Mouse (Mus musculus) brain, embryonic 14.5 days (tissue): Measurements from ENCODE around the gene Sorcs3.

Experiments used
- CTCF ChIP-seq: fragments of 200-500 bp; IDR thresholded peaks from 2 replicates; pipeline ENCODE4 v1.5.1; 2012; ENCODE audit warnings: inconsistent platforms, mild to moderate bottlenecking, moderate library complexity, borderline replicate concordance; ENCODE audit not compliant: insufficient read depth, insufficient read length; ENCODE audit errors: extremely low read depth
- POLR2A ChIP-seq: fragments of 200-500 bp; IDR thresholded peaks from 2 replicates; pipeline ENCODE4 v1.6.1; 2012; ENCODE audit warnings: mild to moderate bottlenecking, inconsistent platforms, borderline replicate concordance; ENCODE audit not compliant: poor library complexity, insufficient read depth, insufficient read length, severe bottlenecking; ENCODE audit errors: extremely low read depth

GRCm38 (mm10) chr19:48404774-48405495 lies 199.1 kb downstream of the Sorcs3 start:
- TF ChIP-seq CTCF (no peak), POLR2A (no peak)
